Mouse (Mus musculus) kidney, adult 2 months (tissue): ENCODE results near the gene AU041133. TPM values are rescaled to one million over a fixed set of nuclear protein-coding genes. Genes with fewer than 3 reads are reported as not detected.

ENCODE experiments used
- DNase-seq: peaks from one replicate; pipeline ENCODE4 v3.0.0; 2021
- H3K27ac ChIP-seq: fragments of 200-500 bp; 2 replicates; pipeline ENCODE4 v1.5.1; 2012; ENCODE audit warnings: low read depth, low read length, control low read depth, inconsistent platforms; ENCODE audit not compliant: insufficient read depth
- H3K27me3 ChIP-seq: fragments of 200-500 bp; replicated peaks from 2 replicates; pipeline ENCODE4 v1.6.1; 2012; ENCODE audit warnings: mild to moderate bottlenecking, moderate library complexity, low read length, inconsistent platforms; ENCODE audit not compliant: control insufficient read depth, insufficient read depth
- H3K36me3 ChIP-seq: fragments of 200-500 bp; 2 replicates; pipeline ENCODE4 v1.6.1; 2012; ENCODE audit warnings: mild to moderate bottlenecking, moderate library complexity, low read length, inconsistent platforms; ENCODE audit not compliant: control insufficient read depth, insufficient read depth
- H3K4me1 ChIP-seq: fragments of 200-500 bp; 2 replicates; pipeline ENCODE4 v1.6.1; 2011; ENCODE audit warnings: low read length; ENCODE audit not compliant: control insufficient read depth, insufficient read depth
- H3K4me3 ChIP-seq: fragments of 200-500 bp; 2 replicates; pipeline ENCODE4 v1.5.1; 2011; ENCODE audit warnings: mild to moderate bottlenecking, low read depth, low read length, control low read depth; ENCODE audit not compliant: insufficient read depth
- CTCF ChIP-seq: fragments of 200-500 bp; conservative IDR thresholded peaks from 2 replicates; pipeline ENCODE4 v1.5.1; 2011; ENCODE audit warnings: low read depth, mild to moderate bottlenecking, control low read depth, low read length, moderate library complexity, mixed read lengths; ENCODE audit not compliant: insufficient read depth, insufficient read length
- POLR2A ChIP-seq: fragments of 200-500 bp; IDR thresholded peaks from one replicate; pipeline ENCODE4 v1.6.1; 2011; ENCODE audit warnings: low read depth, low read length, control low read depth
- WGBS: fragments of 180-500 bp; shearing (Covaris S2); methylation state at CpG from one replicate; pipeline ENCODE4 v1.1.7; 2018; 5-methylcytosine and 5-hydroxymethylcytosine counted together
- polyA plus RNA-seq: library from polyadenylated mRNA; depleted of rRNA; stranded (reverse); fragments of >200 nt; gene quantifications from 2 replicates; pipeline ENCODE4 v1.2.3, GENCODE M21; 2012; rRNA removed

AU041133 gene
- polyA plus RNA-seq, 1 experiment = 0.61 TPM

DNA sequence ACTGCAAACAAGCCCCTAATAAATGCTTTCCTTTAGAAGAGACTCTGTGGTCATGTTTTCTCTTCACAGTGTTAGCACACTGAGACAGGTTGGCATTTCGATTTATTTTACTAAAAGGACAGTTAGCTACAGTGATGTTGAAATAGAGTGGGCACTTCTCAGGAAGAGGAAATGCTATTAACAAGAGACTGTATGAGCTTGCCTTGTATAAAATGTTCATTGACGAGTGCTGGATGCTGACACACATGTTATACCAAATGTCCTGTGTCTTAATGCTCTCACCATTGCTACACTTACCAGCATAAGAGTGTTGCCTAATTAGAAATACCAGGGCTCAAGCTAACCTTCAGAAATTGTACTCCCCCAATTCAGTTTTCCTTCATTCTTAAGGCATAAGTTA, 42.0 kb downstream of the AU041133 start:
- no peaks in the 10 kb centered on the region for H3K4me1 ChIP-seq
- no peak for TF ChIP-seq CTCF
- TF ChIP-seq POLR2A = no peak
- H3K27me3 ChIP-seq = no peaks in the 10 kb centered on the region; the same call in 1 of the 2 replicates
- H3K4me3 ChIP-seq = no peak overlapping the region
- no peaks in the 10 kb centered on the region for H3K36me3 ChIP-seq
- DNase-seq = no peak
- no peak overlapping the region for H3K27ac ChIP-seq
- WGBS = 74% methylated on average over 2 of the region's 2 CpGs

DNA sequence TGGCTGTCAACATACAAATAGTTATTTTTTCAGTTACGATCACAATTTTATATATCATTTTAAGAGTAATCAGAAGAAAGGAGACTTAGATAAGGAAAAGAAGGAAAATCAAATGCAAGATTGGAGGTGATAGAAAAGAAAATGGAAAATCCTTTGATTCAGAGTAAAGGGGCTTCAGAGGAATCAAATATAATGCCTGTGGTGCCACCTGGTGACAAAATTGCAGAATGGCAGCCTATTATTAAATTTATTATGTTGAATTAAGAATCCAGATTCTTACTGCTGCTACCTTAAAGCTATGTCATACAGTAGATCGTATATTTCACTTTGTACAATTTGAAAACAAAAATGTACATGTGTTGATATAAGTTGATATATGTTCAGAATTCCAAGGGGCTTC, 43.0 kb downstream of the AU041133 start:
- H3K4me3 ChIP-seq = no peak overlapping the region
- no peaks in the 10 kb centered on the region for H3K4me1 ChIP-seq
- no peaks in the 10 kb centered on the region; the same call in 1 of the 2 replicates for H3K27me3 ChIP-seq
- peak; percentile 4 for DNase-seq
- 51% methylated on average over 2 of the region's 2 CpGs for WGBS
- H3K36me3 ChIP-seq = no peaks in the 10 kb centered on the region
- TF ChIP-seq CTCF (no peak), POLR2A (no peak)
- no peak overlapping the region for H3K27ac ChIP-seq

DNA sequence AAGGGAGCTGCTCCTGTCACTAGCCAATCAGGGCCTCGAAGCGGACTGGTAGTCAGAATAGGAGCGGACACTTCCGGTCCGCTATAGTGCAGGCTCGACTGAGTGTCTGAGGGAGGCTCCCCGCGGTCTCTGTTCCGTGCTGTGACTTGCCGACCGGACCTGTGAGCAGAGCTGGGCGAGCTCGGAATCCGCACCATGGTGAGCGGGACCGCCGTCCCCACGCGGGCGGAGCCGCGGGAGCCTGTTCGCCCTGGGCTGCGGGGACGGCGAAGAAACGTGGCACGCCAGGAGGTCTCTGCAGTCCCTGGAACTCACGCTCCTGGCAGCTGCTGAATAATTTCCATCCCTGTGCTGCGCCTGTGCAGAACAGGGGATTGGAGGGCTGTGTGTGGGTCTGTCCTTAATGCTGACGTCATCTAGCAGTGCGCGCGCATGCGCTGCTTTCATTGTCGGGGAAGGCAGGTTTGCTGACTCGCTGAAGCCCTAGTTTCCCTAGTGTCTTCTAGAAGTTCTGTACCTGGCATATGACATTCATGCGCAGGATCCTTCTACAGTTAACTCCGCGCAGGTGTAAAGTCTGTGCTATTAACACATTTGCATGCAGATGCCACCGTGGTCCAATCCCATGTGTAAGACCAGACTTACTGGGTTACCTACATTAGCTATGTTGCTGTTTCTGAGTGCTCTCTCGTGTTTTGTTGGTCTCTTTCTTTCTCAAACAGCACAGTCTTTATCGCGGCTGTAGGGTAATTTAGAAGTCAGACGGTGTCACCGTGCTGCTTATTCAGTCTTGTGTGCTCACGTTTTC, 50.6 kb downstream of the AU041133 start:
- DNase-seq = peak; percentile 89
- H3K27me3 ChIP-seq = no peaks in the 10 kb centered on the region
- H3K36me3 ChIP-seq = no peaks in the 10 kb centered on the region
- H3K4me3 ChIP-seq = peak overlapping the region; percentile 75
- H3K4me1 ChIP-seq = 0 out of 2 replicates have a peak, but pooled peaks cover 3% of the 10 kb centered on the region
- 4% methylated on average over 47 of the region's 47 CpGs for WGBS
- peak overlapping the region; percentile 53 for H3K27ac ChIP-seq
- TF ChIP-seq CTCF (no peak), POLR2A (no peak)

Other genes with a start within 250 kb of the AU041133 start
- gene Zfp781, start 197.5 kb upstream of the AU041133 start, polyA plus RNA-seq = 0.03 and 0.27 TPM in 2 replicates
- gene Zfp873, start 79.9 kb upstream of the AU041133 start, polyA plus RNA-seq = 0.73 and 1.3 TPM in 2 replicates
- 0.11 and 0.16 TPM in 2 replicates for gene BC024063, start 44.7 kb upstream of the AU041133 start, polyA plus RNA-seq
- gene Zfp938, start 113.3 kb downstream of the AU041133 start, polyA plus RNA-seq = 1.2 and 1.8 TPM in 2 replicates
- 0.01 TPM in 1 of 2 replicates, not detected in the other for gene 4932415D10Rik, start 188.6 kb downstream of the AU041133 start, polyA plus RNA-seq
- gene Gm4924, start 226.2 kb downstream of the AU041133 start, polyA plus RNA-seq = 0.56 and 0.86 TPM in 2 replicates